Mouse (Mus musculus): ENCODE data around the gene 1500011B03Rik.

Gene 1500011B03Rik

GRCm38 (mm10) chr5:114809181-114809756 is 14.0 kb downstream of the 1500011B03Rik start:
- in situ Hi-C loops (cut with MboI, MseI) = no loop called here

- in situ Hi-C loops (cut with MboI, MseI) = no loop called here
Observed at GRCm38 (mm10) chr5:114808385-114808784, 14.9 kb downstream of the 1500011B03Rik start.

- in situ Hi-C loops (cut with MboI, MseI) = no loop called here
Observed at GRCm38 (mm10) chr5:114807893-114808292, 15.4 kb downstream of the 1500011B03Rik start.

GRCm38 (mm10) chr5:114807468-114807867 is 15.8 kb downstream of the 1500011B03Rik start:
- in situ Hi-C loops (cut with MboI, MseI) = no loop called here

- in situ Hi-C loops (cut with MboI, MseI) = no loop called here
Observed at GRCm38 (mm10) chr5:114807063-114807462, 16.2 kb downstream of the 1500011B03Rik start.

- in situ Hi-C loops (cut with MboI, MseI) = no loop called here
Observed at GRCm38 (mm10) chr5:114806636-114807035, 16.6 kb downstream of the 1500011B03Rik start.

GRCm38 (mm10) chr5:114805436-114806350 is 17.6 kb downstream of the 1500011B03Rik start:
- in situ Hi-C loops (cut with MboI, MseI) = no loop called here

DNA sequence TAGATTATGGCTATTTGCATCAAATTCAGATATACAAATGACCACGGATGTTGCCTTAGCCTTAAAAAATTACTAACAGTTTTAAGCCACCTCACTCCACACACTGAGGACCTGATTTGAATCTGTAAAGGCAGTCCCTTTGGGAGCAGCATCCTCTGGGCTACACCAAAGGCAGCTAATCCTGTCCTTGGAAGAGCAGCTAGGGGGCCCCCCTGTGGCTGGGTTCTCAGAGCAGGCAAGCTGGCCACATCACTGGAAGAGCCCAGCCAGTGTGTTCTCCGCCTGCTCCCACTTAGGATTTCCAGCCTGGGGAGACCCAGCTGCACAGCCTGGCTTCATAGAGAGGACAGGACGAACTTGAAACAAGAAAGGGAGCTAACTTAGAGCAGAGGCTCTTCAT is 18.3 kb downstream of the 1500011B03Rik start:
- in situ Hi-C loops (cut with MboI, MseI) = no loop called here

DNA sequence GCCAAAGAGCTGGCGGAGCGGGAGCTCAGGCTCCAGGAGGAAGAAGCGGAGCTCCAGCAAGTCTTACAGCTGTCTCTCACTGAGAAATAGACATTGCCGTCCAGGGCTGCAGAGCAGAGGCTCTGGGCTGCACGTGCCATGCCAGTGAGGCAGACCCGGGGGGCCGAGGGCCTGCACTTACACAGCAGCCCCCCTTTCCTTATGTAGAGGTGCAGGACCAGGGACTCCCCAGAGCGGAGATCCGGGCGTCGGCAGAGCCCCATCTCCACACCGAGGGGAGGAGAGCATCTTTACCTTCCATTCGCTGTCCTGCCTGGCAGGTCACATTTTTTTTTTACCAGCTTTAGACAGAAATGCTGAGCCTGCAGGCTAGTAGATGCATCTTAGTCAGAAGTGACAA is 18.9 kb downstream of the 1500011B03Rik start:
- in situ Hi-C loops (cut with MboI, MseI) = no loop called here

- in situ Hi-C loops (cut with MboI, MseI) = no loop called here
Observed at GRCm38 (mm10) chr5:114803231-114803630, 20.0 kb downstream of the 1500011B03Rik start.

DNA sequence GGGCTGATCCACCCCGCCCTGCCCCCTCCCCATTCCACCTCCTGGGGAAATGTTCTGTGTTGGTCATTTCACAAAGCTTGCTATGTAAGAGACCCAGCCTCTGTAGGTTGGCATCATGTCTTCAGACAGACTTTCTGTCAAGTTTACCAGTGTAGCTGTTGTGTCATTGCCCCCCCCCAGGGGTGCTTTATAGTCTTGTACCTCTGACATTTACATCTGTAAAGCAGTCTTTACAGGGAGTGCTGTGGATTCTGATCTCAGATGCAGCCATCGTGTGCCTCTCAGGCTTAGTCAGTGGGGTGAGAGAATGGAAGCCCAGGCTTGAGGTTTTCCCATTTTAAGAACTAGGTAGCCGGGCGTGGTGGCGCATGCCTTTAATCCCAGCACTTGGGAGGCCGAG is 21.4 kb downstream of the 1500011B03Rik start:
- in situ Hi-C loops (cut with MboI, MseI) = no loop called here

- in situ Hi-C loops (cut with MboI, MseI) = no loop called here
Observed at GRCm38 (mm10) chr5:114801049-114801448, 22.2 kb downstream of the 1500011B03Rik start.

DNA sequence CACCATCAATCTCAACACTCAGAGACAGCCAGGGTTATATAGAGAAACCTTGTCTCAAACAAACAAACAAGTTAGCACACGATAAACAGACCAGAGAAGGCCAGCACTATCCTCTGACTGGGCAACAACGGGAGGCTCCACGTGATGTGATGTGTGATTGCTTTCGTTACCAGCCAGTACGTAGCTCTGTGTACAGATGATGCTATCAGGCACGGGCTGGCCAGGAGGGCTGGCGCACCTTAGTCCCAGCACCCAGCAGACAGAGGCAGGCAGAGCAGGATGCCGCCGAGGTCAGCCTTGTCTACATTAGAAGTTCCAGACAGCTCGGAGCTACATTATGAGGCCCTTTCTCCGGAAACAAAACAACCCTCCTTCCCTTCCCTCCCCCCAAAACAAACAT is 23.4 kb downstream of the 1500011B03Rik start:
- in situ Hi-C loops (cut with MboI, MseI) = no loop called here

- in situ Hi-C loops (cut with MboI, MseI) = no loop called here
Observed at GRCm38 (mm10) chr5:114797253-114797652, 26.0 kb downstream of the 1500011B03Rik start.

- in situ Hi-C loops (cut with MboI, MseI) = no loop called here
Observed at GRCm38 (mm10) chr5:114796299-114797012, 26.8 kb downstream of the 1500011B03Rik start.

- in situ Hi-C loops (cut with MboI, MseI) = no loop called here
Observed at GRCm38 (mm10) chr5:114795653-114796052, 27.6 kb downstream of the 1500011B03Rik start.

DNA sequence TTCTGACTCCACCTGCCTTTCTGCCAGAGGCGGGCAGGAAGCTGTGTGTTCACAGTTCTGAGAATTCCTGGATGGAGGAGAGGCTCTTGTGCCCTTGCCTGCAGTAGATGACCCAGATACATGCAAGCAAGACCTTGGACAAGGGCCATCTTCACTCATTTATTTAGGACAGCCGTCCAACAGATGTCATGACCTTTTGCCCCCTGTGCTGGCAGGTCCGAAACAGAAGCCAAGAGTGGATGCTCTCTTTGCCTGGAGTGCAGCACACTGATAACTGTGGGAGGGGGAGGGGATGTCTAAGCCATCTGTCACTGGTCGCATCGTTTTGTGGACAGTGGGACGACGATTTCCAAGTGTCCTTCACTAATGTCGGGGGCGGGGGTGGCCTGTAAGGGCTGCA is 28.0 kb downstream of the 1500011B03Rik start:
- in situ Hi-C loops (cut with MboI, MseI) = no loop called here

DNA sequence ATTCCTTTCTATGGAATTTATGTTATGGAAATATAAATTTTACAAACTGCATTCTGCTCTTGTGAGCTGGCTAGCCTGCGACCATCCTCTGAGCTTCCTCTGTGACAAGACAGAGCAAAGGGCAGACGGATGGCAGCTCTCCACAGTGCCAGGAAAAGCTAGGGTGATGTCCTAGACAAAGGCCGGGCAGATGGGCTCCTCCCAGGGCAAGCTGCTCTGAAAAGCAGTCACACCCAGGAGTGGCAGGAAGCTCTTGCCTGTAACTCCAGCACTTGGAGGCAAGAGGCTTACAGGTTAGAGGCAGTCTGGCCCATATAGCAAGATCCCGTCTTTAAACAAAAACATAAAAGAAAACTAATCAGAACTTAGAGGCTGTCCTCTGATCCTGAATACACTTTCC is 28.7 kb downstream of the 1500011B03Rik start:
- in situ Hi-C loops (cut with MboI, MseI) = no loop called here

- in situ Hi-C loops (cut with MboI, MseI) = no loop called here
Observed at GRCm38 (mm10) chr5:114793317-114793716, 30.0 kb downstream of the 1500011B03Rik start.

DNA sequence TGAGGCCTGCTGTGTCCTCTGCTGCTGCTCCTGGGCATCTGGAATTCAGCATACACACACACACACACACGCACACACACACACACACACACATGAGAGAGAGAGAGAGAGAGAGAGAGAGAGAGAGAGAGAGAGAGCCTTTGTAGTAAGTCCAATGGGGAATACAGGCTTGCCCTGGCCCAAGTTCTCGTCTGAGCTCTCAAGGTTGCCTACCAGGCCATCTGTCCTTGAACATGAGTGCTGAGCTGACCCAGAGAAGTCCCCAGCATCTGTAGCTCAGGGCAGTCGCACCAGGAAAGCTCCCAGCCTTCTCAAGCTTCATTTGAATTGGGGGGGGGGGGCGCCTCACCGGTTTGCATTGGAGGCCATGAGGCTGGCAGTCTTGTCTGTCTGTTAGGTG is 38.1 kb downstream of the 1500011B03Rik start:
- in situ Hi-C loops (cut with MboI, MseI) = no loop called here

GRCm38 (mm10) chr5:114784622-114785165 is 38.6 kb downstream of the 1500011B03Rik start:
- in situ Hi-C loops (cut with MboI, MseI) = no loop called here

All from regulatory T cell (primary cell).